Mouse (Mus musculus) 3T3-L1 (cell line): Measurements from ENCODE around the gene Spint4.
"Not testable (repeated sequence)": the region's sequence is repeated elsewhere in the genome, so short reads cannot be mapped to it uniquely, and the experiment has no call there.

ENCODE experiments used
- DNase-seq: peaks from one replicate; pipeline ENCODE4 v3.0.0-alpha.2; 2015; ENCODE audit warnings: low read depth, low spot score

Spint4 gene

GRCm38 (mm10) chr2:164698201-164698600, at the start of gene Spint4:
Gene Spint4, plus strand, starts transcription at chr2:164698501.
- DNase-seq: no peak

- peak; percentile 44 for DNase-seq
Observed at GRCm38 (mm10) chr2:164655858-164656257, 42.4 kb upstream of the Spint4 start, which contains the start of gene Wfdc10. Gene Wfdc10, plus strand, starts transcription at chr2:164656046.

DNA sequence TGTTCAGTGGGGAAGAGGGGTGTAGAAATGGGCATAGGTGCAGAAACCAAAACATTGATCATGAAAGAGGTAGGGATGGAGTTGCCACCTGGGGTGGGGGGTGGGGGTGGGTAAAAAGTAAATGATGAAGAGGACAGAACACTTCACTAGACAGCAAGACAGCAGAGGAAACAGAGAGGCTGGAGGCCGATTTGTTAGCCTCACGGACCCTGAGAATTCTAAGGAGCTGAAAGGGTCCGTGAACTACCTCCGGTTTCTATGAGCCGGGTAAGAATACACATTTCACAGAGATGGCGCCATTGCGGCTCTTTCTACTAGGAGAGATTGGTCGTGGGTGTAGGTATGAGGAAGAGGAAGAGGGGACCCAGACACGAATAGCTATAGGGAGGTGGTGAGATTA, 41.8 kb upstream of the Spint4 start, which contains the start of gene Wfdc9:
Wfdc9 (minus strand) TSS at position 101 of the 400 bp plus-strand sequence.
- no peak for DNase-seq

DNA sequence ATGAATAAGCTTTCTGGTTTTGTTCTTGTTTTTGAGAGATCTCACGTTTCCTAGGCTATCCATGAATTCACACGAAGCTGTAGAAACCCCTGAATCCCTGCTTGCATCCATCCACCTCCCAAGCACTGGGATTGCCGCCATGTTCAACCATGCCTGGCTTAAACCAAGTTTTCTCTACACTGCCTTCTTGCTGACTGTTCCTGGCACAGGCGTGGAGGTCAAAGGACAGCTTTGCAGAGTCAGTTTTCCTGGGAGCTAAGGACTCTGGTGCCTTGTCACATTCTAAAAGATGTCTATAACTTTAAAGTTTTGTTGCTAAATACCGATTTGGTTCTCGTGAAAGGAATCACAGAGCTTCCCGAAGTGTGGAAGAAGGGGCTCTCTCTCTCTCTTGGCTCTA, 33.5 kb upstream of the Spint4 start:
- DNase-seq: no peak

DNA sequence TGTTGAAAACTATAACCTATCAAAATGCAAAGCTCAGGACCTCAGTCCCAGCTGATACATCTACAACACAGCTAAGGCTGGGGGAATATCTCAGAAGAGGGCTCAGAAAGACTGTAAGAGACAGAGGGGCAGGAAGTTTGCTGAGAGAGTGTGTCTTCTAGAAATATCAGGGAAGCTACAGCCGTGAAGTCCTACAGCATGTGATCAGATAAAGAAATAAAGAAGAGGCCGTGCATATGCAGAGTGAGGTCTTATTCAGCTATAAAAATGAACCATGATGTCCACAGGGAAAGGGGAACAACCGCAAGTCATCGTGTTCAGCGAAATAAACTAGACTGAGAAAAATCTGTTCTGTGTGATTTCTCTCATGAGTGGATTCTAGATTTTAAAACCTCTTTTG, 28.0 kb upstream of the Spint4 start:
- DNase-seq: no peak

DNA sequence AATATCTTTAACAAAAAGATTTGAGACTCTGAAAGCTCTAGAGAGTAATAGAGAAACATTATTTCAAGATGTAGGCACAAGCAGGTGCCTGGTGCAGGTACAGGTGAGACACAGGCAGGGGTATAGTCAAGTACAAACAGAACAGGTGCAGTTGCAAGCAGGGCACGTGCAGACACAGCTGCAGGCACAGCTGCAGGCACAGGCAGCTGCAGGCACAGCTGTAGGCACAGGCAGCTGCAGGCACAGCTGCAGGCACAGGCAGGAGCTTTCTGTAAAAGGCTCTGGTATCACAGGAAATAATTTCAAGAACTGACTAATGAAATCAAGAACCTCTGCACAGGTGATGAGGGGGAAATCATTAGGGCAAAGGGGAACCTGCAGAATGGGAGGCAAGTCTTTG, 27.4 kb upstream of the Spint4 start:
- no peak for DNase-seq

DNA sequence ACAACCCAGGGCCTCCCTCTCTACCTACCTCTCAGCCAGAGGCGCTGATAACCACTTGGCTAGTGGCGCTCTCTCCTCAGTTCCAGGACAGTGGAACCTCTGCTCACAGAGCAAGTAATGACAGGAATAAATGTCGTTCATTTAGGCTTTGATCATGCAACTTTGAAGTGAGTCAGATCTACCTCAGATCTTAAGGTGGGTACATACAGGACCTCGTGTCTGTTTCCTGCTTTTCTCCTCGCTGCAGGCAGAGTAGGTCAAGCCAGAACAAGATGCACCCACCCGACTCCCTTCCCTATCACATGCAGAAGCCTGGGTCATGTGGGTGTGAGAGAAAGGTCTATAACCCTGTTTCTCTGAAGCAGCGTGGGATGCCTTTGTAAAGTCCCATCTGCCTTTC, 24.3 kb upstream of the Spint4 start, which contains the start of gene Wfdc11:
Wfdc11 (minus strand) TSS at position 101 of the 400 bp plus-strand sequence.
- DNase-seq: no peak

DNA sequence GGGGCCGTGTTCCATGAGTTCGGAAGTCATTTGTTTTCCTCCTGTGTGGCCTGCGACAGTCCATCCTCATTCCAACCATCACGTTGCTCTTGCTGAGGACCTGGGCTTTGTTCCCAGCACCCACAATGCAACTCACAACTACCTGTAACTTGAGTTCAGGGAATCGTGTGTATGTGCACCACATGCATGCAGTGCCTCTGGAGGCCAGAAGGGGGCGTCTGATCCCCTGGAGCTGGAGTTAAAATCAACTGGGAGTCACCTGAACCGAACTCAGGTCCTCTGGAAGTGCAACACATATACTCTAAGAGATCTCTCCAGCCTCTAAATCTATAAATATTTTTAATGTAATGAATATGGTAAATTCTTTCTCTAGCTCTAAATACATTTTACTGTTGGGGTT, 22.2 kb upstream of the Spint4 start:
- DNase-seq: no peak

DNA sequence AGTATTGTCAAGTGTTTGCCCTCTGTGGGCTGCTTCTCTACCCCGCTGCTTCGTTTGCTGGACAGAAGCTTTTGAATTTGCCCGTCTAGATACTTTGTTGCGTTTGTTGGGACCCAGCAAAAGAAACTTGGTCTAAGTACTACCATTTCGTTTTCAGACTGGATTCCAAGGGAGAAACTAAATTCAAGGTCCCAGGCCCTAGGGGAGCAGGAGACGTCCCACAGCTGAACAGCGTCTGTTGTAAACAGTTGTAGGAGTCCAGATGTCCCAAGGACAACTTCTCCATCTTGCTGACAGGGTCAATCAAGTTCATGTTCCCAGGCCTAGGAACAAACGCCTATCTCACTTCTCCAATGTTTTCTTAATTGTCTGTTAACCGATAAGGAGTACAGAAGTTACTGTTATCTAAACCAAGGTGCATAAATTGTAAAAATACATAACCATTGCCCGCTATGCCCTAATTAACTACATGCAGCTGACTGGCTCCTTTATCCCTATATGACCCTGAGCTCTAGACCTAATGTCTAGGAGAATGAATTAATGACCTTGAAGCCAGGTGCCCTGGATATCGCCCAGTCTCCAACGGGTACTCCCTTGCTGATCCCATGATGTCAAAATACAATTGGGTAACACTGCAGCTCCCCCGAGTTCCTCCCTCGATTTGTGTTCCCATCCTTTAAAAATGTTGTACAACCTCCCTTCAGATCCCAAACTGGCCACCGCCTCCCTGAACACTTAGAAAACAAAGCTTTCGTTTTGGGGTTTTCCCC, 21.2 kb upstream of the Spint4 start:
- DNase-seq: no peak

DNA sequence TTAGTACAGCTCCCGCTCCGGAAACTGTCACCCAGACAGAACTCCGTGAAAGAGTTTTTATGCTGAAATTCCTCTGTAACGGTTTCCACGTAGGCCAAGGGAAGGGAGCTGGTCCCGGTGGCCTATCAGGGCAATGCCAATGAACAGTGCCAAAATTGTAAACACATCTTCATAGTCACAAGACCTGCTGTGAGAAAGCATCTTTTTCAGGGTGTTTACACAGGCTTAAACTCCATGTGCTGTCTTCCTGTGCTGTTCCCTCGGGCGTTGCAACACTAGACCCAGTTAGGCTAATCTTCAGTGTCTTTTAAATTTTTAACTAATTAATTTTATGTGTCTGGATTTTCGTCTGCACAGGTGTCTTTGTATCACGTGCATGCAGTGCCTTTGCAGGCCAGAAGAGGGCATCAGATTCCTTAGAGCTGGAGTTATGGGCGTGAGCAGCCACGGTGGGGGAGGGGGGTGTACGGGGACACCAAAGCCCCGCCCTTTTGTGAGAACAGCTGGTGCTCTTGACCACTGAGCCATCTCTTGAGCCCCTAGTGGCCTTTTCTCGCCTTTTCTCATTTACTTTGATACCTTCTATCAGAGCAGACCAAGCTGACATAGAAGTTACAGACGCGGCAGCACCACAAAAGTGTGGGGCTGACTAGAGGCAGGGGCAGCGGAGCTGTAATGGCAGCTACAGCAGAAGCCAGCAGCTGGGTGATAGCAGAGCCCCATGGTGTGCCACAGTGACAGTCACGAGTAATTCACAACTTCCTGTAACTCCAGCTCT, 19.3 kb upstream of the Spint4 start:
- peak; percentile 81 for DNase-seq

- no peak for DNase-seq
Observed at GRCm38 (mm10) chr2:164679906-164680305, 18.4 kb upstream of the Spint4 start.

DNA sequence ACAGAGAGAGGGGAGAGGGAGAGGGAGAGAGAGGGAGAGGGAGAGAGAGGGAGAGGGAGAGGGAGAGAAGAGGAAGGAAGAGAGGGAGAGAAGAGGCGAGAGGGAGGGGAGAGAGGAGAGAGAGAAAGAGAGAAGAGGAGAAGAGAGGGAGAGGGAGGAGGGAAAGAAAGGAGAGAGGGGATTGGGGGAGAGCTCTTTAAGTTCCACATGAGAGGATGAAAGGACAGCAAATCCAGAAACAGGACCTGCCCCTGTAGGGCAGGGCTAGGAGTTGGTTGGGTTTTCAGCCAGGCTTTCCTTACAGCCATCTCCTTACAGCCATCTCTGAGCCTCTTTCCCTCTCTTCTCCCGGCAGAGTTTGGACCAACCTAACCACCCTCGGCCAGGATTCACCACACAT, 13.5 kb upstream of the Spint4 start, which contains the start of gene Wfdc13:
Wfdc13 (plus strand) TSS at position 301 of the 400 bp plus-strand sequence.
- no peak for DNase-seq

DNA sequence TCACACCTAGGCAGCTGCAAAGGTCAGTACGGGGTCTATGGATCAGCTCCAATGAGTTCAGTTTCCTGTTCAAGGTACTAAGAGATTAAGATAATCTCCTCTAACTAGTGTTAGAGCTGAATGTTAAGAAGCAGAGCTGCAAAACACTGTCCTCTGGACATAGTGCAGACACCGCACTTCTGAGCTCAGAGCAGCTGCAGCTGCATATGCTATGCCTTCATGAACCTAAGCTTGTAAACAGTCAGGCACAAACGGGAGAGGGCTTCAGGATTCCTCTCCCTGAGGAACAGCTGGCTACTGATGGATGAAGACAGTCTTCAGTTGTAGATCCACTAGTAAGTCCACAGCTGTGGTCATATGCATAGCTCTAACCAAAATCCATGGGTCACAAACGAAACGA, 2.7 kb downstream of the Spint4 start:
- no peak for DNase-seq

DNA sequence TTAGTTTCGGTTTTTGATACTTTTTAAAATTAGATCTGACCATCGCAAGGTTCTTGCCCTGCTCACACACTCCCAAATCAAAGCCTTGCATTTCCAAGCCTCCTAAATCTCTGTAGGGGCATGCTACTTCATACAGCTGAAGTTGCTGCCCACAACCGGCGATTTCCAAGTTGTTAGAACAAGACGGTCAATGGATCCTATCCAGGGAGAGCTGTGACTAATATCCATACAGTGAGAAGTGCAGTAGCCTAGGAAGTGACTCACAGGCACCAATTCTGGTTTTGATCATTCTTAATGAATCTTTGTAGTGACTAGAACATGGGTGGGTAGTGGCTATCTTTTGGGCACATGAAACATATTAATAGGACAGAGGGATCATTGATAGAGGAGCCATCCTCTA, 3.5 kb downstream of the Spint4 start:
- peak; percentile 86 for DNase-seq

DNA sequence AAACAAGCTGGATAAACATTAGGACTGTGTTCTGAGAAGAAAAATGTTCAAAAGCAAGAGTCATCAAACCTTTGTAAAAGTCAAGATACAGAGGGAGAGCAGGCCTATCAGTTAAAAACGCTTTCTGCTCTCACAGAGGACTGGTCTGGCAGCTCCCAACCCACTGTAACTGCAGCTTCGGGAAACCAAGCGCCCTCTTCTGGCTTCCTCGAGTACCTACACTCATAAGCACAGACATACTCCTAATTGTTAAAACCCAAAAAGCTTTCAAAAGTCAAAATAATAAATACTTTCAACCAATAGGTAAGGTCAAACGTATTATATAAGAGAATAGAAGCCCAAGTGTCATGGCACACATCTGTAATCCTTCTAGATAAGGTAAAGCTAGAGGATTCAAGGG, 5.9 kb downstream of the Spint4 start:
- DNase-seq: no peak

DNA sequence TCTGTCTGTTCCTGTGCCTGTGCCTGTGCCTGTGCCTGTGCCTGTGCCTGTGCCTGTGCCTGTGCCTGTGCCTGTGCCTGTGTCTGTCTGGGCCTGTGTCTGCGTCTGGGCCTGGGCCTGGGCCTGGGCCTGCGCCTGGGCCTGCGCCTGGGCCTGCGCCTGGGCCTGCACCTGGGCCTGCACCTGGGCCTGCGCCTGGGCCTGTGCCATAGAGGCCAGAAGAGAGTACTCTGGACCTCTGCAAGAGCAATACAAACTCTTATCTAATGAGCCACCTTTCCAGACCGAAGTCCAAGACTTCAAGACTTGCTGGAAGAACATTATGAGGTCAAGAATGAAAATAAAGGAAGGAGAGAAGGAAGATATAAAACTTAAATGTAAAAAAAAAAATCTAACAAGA, 7.0 kb downstream of the Spint4 start:
- DNase-seq: no peak

GRCm38 (mm10) chr2:164705991-164706390, 7.7 kb downstream of the Spint4 start:
- DNase-seq: peak; percentile 20

- no peak for DNase-seq
Observed at GRCm38 (mm10) chr2:164715005-164715404, 16.7 kb downstream of the Spint4 start, which contains the start of gene Spint5. Gene Spint5, plus strand, starts transcription at chr2:164715305.

DNA sequence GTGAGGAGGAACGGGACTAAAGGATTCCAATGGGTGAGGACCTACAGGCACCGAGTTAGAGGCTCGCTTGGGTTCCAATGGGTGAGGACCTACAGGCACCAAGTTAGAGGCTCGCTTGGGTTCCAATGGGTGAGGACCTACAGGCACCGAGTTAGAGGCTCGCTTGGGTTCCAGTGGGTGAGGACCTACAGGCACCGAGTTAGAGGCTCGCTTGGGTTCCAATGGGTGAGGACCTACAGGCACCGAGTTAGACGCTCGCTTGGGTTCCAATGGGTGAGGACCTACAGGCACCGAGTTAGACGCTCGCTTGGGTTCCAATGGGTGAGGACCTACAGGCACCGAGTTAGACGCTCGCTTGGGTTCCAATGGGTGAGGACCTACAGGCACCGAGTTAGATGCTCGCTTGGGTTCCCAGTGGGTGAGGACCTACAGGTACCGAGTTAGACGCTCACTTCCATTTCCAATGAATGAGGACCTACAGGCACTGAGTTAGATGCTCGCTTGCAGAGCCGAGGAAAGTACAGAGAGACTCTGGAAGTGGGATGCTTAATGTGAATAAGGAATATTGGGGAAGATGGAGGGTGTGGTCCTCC, 18.0 kb downstream of the Spint4 start:
- not testable (repeated sequence) for DNase-seq

DNA sequence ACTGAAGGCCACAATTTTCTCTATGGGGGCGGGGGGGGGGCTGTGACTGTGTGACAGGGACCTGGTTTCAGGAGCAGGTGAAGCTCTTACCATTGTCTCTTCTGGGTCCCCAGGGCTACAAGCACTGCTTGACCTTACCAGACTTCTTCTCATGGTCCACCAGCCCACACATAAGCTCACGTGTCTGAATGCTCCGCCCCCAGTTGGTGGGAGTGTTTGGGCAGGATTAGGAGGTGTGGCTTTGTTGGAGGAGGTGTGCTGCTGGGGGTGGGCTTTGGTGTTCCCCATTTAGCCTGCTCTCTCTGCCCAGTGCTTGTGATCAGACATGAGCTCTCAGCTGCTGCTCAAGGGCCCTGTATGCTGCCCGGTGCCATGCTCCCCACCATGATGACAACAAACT, 25.0 kb downstream of the Spint4 start:
- DNase-seq: no peak

GRCm38 (mm10) chr2:164725895-164726619, 27.8 kb downstream of the Spint4 start:
- peak; percentile 89 for DNase-seq
